In the genomic region with DNA sequence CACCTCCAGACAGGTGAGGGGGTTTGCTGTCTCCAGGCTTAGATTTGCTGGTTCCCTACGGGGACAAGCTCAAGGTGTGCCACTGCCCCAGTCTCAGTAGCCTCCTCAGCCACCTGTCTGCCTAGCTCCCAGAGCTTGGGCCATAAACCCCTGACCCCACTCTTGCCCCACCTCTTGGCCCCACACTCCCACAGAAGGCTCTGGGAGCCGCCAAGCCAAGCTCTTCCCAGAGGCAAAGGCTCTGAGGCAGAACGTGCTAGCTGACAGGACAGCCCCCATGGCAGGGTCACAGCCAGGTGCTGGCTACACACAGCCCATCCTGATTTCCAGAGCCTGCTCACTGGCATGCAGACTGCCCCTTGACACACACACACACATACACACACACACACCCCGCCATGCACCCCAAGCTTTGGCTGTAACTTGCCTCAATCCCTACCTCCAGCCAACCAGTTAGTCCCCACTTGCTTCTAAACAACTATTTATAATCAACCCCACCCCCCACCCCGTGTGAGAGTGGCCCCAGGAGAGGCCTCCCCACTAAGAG, we compare ENCODE assay signal across 8 mouse cellular contexts. TPM values are rescaled to one million over a fixed set of nuclear protein-coding genes. Genes with fewer than 3 reads are reported as not detected.
DNase-seq lines count a peak whose midpoint lies in the region; ATAC-seq lines count a peak whose summit lies in the region.

No protein-coding gene starts in this region.

- ATAC-seq in lung, embryonic 15.5 days (ENCODE audit: borderline replicate concordance, extremely low read depth, low FRiP score, low TSS enrichment) = no peak

- H3K4me1 ChIP-seq in lung, embryonic 15.5 days = peaks cover 99% of the 10 kb centered on the region
- H3K4me1 ChIP-seq in midbrain, embryonic 10.5 days = peaks cover 94% of the 10 kb centered on the region

- peak overlapping the region; percentile 83 for H3K27ac ChIP-seq in lung, embryonic 15.5 days
- H3K27ac ChIP-seq in midbrain, embryonic 10.5 days (replicated peaks) = peak overlapping the region; percentile 96

- 28% methylated on average over 5 of the region's 5 CpGs for WGBS in lung, embryonic 15.5 days
- WGBS in midbrain, embryonic 10.5 days = 25% methylated on average over 5 of the region's 5 CpGs

- no peaks in the 10 kb centered on the region for H3K9me3 ChIP-seq in lung, embryonic 15.5 days
- H3K9me3 ChIP-seq in midbrain, embryonic 10.5 days (replicated peaks) = no peaks in the 10 kb centered on the region

- peaks cover 23% of the 10 kb centered on the region for H3K36me3 ChIP-seq in lung, embryonic 15.5 days
- peaks cover 52% of the 10 kb centered on the region for H3K36me3 ChIP-seq in midbrain, embryonic 10.5 days

- DNase-seq in embryo, embryonic 10 days (ENCODE audit: low spot score) = peak; percentile 34
- DNase-seq in embryo, embryonic 11 days = no peak
- DNase-seq in lung, postnatal 36 days = no peak
- peak; percentile 42 for DNase-seq in midbrain, embryonic 10.5 days (ENCODE audit: low spot score)
- DNase-seq in right cerebral cortex, adult 2 months (ENCODE audit: low spot score in 2 of 2) = no peak
- DNase-seq in cerebellum, postnatal 36 days = no peak
- DNase-seq in cerebellum, postnatal 10 days = no peak

- H3K4me2 ChIP-seq in lung, embryonic 15.5 days = no peak overlapping the region

- peak overlapping the region; percentile 12; the same call in 1 of the 2 replicates for H3K9ac ChIP-seq in lung, embryonic 15.5 days

- H3K4me3 ChIP-seq in lung, embryonic 15.5 days = no peak overlapping the region
- peak overlapping the region; percentile 45 for H3K4me3 ChIP-seq in midbrain, embryonic 10.5 days

- H3K27me3 ChIP-seq in lung, embryonic 15.5 days = no peaks in the 10 kb centered on the region
- no peaks in the 10 kb centered on the region for H3K27me3 ChIP-seq in midbrain, embryonic 10.5 days (ENCODE audit: low read depth, poor library complexity, severe bottlenecking)

RNA-seq across cellular contexts. Expression of a gene that starts 30.1 kb away (rescaled TPM):
- 22.1 and 23.9 TPM in 2 replicates for polyA plus RNA-seq in lung, embryonic 15.5 days (2015; fragmentation: Nextera tagmentation; extraction: Ambion mirVana)
- polyA plus RNA-seq in midbrain, embryonic 10.5 days (2016; fragmentation: Nextera tagmentation; extraction: Ambion mirVana) = 30.1 and 38.3 TPM in 2 replicates

RNA-seq across cellular contexts. Expression of a gene that starts 41.3 kb away (rescaled TPM):
- 18.2 and 21.3 TPM in 2 replicates for polyA plus RNA-seq in lung, embryonic 15.5 days (2015; fragmentation: Nextera tagmentation; extraction: Ambion mirVana)
- 21.4 and 28.7 TPM in 2 replicates for polyA plus RNA-seq in midbrain, embryonic 10.5 days (2016; fragmentation: Nextera tagmentation; extraction: Ambion mirVana)

Comparison
In these comparisons a context has a peak if more than half of its experiments do, and no peak if none do; other contexts are left out.
1. DNase-seq: peak in embryo, embryonic 10 days (single experiment) and midbrain, embryonic 10.5 days (single experiment); none in embryo, embryonic 11 days (single experiment), lung, postnatal 36 days (single experiment), right cerebral cortex, adult 2 months (0 of 2), cerebellum, postnatal 36 days (0 of 2) and cerebellum, postnatal 10 days (0 of 2).